Mouse (Mus musculus): Measurements from ENCODE around the gene Hoxa6. TPM values are rescaled to one million over a fixed set of nuclear protein-coding genes. Genes with fewer than 3 reads are reported as not detected.
A peak's percentile ranks its signal among the peaks of the same experiment; 100 is the strongest.

The Hoxa6 gene
- polyA plus RNA-seq, 1 experiment from 2014 or later: not detected

DNA sequence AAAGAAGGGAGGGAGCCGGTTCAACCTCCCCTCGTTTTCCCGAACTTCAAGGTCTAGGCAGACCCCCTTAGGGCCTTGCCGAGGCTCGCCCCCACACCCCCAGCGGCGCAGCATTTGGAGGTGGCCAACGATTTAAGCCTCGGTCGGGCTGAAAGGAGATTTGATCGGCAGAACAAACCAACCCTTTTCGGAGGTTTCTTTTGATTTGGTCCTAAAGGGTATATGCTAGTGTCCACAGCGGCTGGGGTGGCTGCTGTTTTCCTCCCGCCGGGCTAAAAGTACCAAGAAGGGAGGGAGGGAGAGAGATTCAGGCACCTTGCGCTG is 40.9 kb upstream of the Hoxa6 start:
- under 1% methylated on average over 16 of the region's 16 CpGs for WGBS
- Histone ChIP-seq H3K4me2 (ENCODE audit: low read depth, low read length, severe bottlenecking) (no peak overlapping the region), H3K4me3 (ENCODE audit: low read depth, low read length) (no peak overlapping the region), H3K9ac (ENCODE audit: low read length) (no peak overlapping the region), H3K4me1 (replicated peaks; ENCODE audit: control insufficient read depth, insufficient read depth, low read length) (peaks cover 6% of the 10 kb centered on the region; the same call in 1 of the 2 replicates), H3K9me3 (ENCODE audit: control insufficient read depth, low read length) (no peaks in the 10 kb centered on the region), H3K27me3 (ENCODE audit: control insufficient read depth, insufficient read depth, low read length) (peaks cover 98% of the 10 kb centered on the region), H3K36me3 (ENCODE audit: control insufficient read depth, insufficient read depth, low read length) (no peaks in the 10 kb centered on the region), H3K27ac (ENCODE audit: low read depth, low read length) (no peak overlapping the region)
- ATAC-seq (replicated peaks; ENCODE audit: low FRiP score) (no peak), DNase-seq (ENCODE audit: low spot score) (no peak)

- H3K4me1 ChIP-seq (replicated peaks; ENCODE audit: control insufficient read depth, insufficient read depth, low read length): peaks cover 6% of the 10 kb centered on the region; the same call in 1 of the 2 replicates
- DNase-seq (ENCODE audit: low spot score) (peak; percentile 56), ATAC-seq (replicated peaks; ENCODE audit: low FRiP score) (no peak)
- H3K27me3 ChIP-seq (ENCODE audit: control insufficient read depth, insufficient read depth, low read length): peaks cover 98% of the 10 kb centered on the region
- 1% methylated on average over 27 of the region's 27 CpGs for WGBS
- H3K4me3 ChIP-seq (ENCODE audit: low read depth, low read length): no peak overlapping the region
- no peaks in the 10 kb centered on the region for H3K36me3 ChIP-seq (ENCODE audit: control insufficient read depth, insufficient read depth, low read length)
- H3K9ac ChIP-seq (ENCODE audit: low read length): no peak overlapping the region
- H3K9me3 ChIP-seq (ENCODE audit: control insufficient read depth, low read length): no peaks in the 10 kb centered on the region
- no peak overlapping the region for H3K4me2 ChIP-seq (ENCODE audit: low read depth, low read length, severe bottlenecking)
- no peak overlapping the region for H3K27ac ChIP-seq (ENCODE audit: low read depth, low read length)
Measured at GRCm38 (mm10) chr6:52248638-52249414, 40.3 kb upstream of the Hoxa6 start.

GRCm38 (mm10) chr6:52247766-52248637 is 39.5 kb upstream of the Hoxa6 start:
- no peaks in the 10 kb centered on the region for H3K9me3 ChIP-seq (ENCODE audit: control insufficient read depth, low read length)
- H3K9ac ChIP-seq (ENCODE audit: low read length): no peak overlapping the region
- ATAC-seq (replicated peaks; ENCODE audit: low FRiP score) (no peak), DNase-seq (ENCODE audit: low spot score) (no peak)
- 0 out of 2 replicates have a peak, but pooled peaks cover 3% of the 10 kb centered on the region for H3K4me1 ChIP-seq (replicated peaks; ENCODE audit: control insufficient read depth, insufficient read depth, low read length)
- H3K4me3 ChIP-seq (ENCODE audit: low read depth, low read length): no peak overlapping the region
- peaks cover 98% of the 10 kb centered on the region for H3K27me3 ChIP-seq (ENCODE audit: control insufficient read depth, insufficient read depth, low read length)
- no peaks in the 10 kb centered on the region for H3K36me3 ChIP-seq (ENCODE audit: control insufficient read depth, insufficient read depth, low read length)
- H3K4me2 ChIP-seq (ENCODE audit: low read depth, low read length, severe bottlenecking): no peak overlapping the region
- 2% methylated on average over 23 of the region's 23 CpGs for WGBS
- H3K27ac ChIP-seq (ENCODE audit: low read depth, low read length): no peak overlapping the region

DNA sequence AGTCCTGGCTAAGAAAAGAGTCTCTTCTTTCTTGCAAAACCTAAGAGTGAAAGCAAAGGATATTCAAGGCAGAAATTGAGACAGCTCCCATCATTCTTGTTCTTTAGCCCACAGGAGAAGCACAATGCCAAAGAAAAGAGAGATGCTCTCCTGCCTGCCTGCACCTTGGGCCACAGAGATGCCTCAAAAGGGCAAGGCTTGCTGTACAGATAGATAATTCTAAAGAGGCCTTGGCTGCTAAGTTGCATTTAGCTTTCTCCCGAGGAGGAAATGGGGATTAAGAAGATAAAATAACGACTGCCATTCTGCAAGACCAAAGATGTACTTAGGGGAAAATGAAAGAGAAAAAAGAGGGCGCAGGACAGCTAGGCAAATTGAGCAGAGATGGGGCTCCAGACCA is 38.4 kb upstream of the Hoxa6 start:
- no peaks in the 10 kb centered on the region for H3K36me3 ChIP-seq (ENCODE audit: control insufficient read depth, insufficient read depth, low read length)
- H3K4me2 ChIP-seq (ENCODE audit: low read depth, low read length, severe bottlenecking): no peak overlapping the region
- ATAC-seq (replicated peaks; ENCODE audit: low FRiP score) (no peak), DNase-seq (ENCODE audit: low spot score) (peak; percentile 47)
- WGBS: 3% methylated on average over 3 of the region's 3 CpGs
- H3K27ac ChIP-seq (ENCODE audit: low read depth, low read length): no peak overlapping the region
- H3K9ac ChIP-seq (ENCODE audit: low read length): no peak overlapping the region
- 0 out of 2 replicates have a peak, but pooled peaks cover 3% of the 10 kb centered on the region for H3K4me1 ChIP-seq (replicated peaks; ENCODE audit: control insufficient read depth, insufficient read depth, low read length)
- peaks cover 98% of the 10 kb centered on the region for H3K27me3 ChIP-seq (ENCODE audit: control insufficient read depth, insufficient read depth, low read length)
- no peaks in the 10 kb centered on the region for H3K9me3 ChIP-seq (ENCODE audit: control insufficient read depth, low read length)
- H3K4me3 ChIP-seq (ENCODE audit: low read depth, low read length): no peak overlapping the region

DNA sequence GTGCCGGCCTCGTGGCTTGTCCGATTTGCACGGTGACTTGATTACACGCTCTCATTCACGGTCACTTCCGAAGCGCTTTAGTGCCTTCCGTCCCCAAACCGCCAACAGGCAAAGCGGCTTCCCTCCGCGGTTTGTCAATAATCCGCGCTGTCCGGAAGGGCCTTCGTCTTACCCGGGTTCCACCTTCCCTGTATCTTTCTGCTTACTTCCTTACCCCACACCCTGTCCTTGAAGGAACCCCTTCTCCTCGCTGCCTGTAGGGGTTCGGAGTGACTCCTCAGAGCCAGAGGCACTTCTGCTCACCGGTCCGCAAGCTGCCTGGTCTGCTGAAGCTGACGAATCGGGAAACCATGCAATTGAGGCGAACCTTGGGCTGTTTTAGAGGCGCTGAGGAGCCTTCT is 37.9 kb upstream of the Hoxa6 start:
- under 1% methylated on average over 26 of the region's 26 CpGs for WGBS
- H3K27ac ChIP-seq (ENCODE audit: low read depth, low read length): no peak overlapping the region
- no peak overlapping the region for H3K4me3 ChIP-seq (ENCODE audit: low read depth, low read length)
- H3K9me3 ChIP-seq (ENCODE audit: control insufficient read depth, low read length): no peaks in the 10 kb centered on the region
- H3K9ac ChIP-seq (ENCODE audit: low read length): no peak overlapping the region
- 0 out of 2 replicates have a peak, but pooled peaks cover 3% of the 10 kb centered on the region for H3K4me1 ChIP-seq (replicated peaks; ENCODE audit: control insufficient read depth, insufficient read depth, low read length)
- H3K36me3 ChIP-seq (ENCODE audit: control insufficient read depth, insufficient read depth, low read length): no peaks in the 10 kb centered on the region
- no peak overlapping the region for H3K4me2 ChIP-seq (ENCODE audit: low read depth, low read length, severe bottlenecking)
- ATAC-seq (replicated peaks; ENCODE audit: low FRiP score) (no peak), DNase-seq (ENCODE audit: low spot score) (peak; percentile 58)
- peaks cover 98% of the 10 kb centered on the region for H3K27me3 ChIP-seq (ENCODE audit: control insufficient read depth, insufficient read depth, low read length)

- DNase-seq (ENCODE audit: low spot score): peak; percentile 52
- H3K4me2 ChIP-seq (ENCODE audit: low read depth, low read length, severe bottlenecking): no peak within 1 kb of the TSS
- no peak within 1 kb of the TSS for H3K27ac ChIP-seq (ENCODE audit: low read depth, low read length)
- H3K36me3 ChIP-seq (ENCODE audit: control insufficient read depth, insufficient read depth, low read length): no peaks in the 10 kb centered on the region
- no peak within 1 kb of the TSS for H3K9ac ChIP-seq (ENCODE audit: low read length)
- H3K27me3 ChIP-seq (ENCODE audit: control insufficient read depth, insufficient read depth, low read length): peaks cover 98% of the 10 kb centered on the region
- no peaks in the 10 kb centered on the region for H3K9me3 ChIP-seq (ENCODE audit: control insufficient read depth, low read length)
- under 1% methylated on average over 20 of the region's 20 CpGs for WGBS
- H3K4me3 ChIP-seq (ENCODE audit: low read depth, low read length): no peak within 1 kb of the TSS
- 0 out of 2 replicates have a peak, but pooled peaks cover 3% of the 10 kb centered on the region for H3K4me1 ChIP-seq (replicated peaks; ENCODE audit: control insufficient read depth, insufficient read depth, low read length)
- ATAC-seq (replicated peaks; ENCODE audit: low FRiP score): no peak
Measured at GRCm38 (mm10) chr6:52245757-52246142, 37.2 kb upstream of the Hoxa6 start, which contains the start of gene Hoxa11. Gene Hoxa11, minus strand, starts transcription at chr6:52245810.

DNA sequence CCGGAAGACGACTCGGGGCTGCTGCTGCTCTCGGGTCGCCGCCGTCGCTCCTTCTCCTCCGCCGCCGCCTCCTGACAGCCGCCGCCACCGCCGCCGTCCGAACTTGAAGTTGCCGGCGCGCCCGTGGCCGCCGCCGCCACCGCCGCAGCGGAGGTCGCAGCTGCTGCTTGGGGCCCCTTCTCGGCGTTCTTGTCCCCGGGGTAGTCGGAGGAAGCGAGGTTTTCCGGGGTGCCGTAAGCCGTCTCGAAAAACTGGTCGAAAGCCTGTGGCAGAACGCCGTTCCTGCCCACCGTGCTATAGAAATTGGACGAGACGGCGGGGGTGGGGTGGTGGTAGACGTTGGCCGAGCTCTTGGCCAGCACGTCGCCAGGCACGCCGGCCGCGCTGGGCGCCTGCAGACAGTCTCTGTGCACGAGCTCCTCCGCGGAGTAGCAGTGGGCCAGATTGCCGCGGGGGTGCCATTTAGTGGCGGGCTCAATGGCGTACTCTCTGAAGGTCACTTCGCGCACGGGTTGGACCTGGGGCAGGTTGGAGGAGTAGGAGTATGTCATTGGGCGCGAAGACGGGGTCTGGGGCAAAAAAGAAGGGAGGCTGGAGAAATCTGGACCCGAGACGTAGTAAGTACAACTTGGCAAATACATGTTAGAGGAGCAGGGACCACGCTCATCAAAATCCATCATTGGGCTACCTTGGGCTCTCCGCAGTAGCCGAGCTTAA is 36.7 kb upstream of the Hoxa6 start:
- ATAC-seq (replicated peaks; ENCODE audit: low FRiP score) (no peak), DNase-seq (ENCODE audit: low spot score) (peak; percentile 71)
- Histone ChIP-seq H3K4me2 (ENCODE audit: low read depth, low read length, severe bottlenecking) (no peak overlapping the region), H3K36me3 (ENCODE audit: control insufficient read depth, insufficient read depth, low read length) (no peaks in the 10 kb centered on the region), H3K27me3 (ENCODE audit: control insufficient read depth, insufficient read depth, low read length) (peaks cover 99% of the 10 kb centered on the region), H3K9ac (ENCODE audit: low read length) (no peak overlapping the region), H3K4me1 (replicated peaks; ENCODE audit: control insufficient read depth, insufficient read depth, low read length) (0 out of 2 replicates have a peak, but pooled peaks cover 3% of the 10 kb centered on the region), H3K4me3 (ENCODE audit: low read depth, low read length) (no peak overlapping the region), H3K27ac (ENCODE audit: low read depth, low read length) (no peak overlapping the region), H3K9me3 (ENCODE audit: control insufficient read depth, low read length) (no peaks in the 10 kb centered on the region)
- WGBS: under 1% methylated on average over 71 of the region's 71 CpGs

DNA sequence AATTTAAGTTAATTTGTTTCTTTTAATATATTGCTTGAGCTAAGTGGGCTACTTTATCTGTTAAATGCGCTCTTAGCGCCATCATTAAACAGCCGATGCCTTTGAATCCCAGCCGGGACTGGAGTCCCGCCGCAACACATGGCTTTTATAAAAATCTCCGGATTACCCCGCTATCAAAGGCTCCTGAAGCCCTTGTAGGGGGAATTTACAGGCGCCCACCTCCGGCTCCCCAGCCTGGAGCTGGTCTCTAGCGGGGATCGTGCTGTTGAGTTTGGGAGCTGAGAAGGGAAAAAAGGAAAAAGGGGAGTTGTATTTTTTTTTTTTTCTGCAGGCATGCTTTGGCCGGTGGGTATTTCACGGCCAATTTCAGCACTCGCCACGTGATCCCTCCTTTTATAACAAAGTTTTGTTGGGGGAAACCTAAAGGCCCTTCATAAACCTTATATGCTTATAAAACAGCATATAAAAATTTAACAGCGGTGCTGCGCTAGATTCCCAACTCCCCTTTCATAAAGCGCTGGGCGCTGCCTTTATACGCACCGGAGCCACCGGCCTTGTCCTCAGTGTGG is 36.0 kb upstream of the Hoxa6 start:
- no peak overlapping the region for H3K4me2 ChIP-seq (ENCODE audit: low read depth, low read length, severe bottlenecking)
- no peak overlapping the region for H3K27ac ChIP-seq (ENCODE audit: low read depth, low read length)
- DNase-seq (ENCODE audit: low spot score): peak; percentile 49
- H3K9me3 ChIP-seq (ENCODE audit: control insufficient read depth, low read length): no peaks in the 10 kb centered on the region
- peaks cover 99% of the 10 kb centered on the region for H3K27me3 ChIP-seq (ENCODE audit: control insufficient read depth, insufficient read depth, low read length)
- H3K36me3 ChIP-seq (ENCODE audit: control insufficient read depth, insufficient read depth, low read length): no peaks in the 10 kb centered on the region
- H3K4me1 ChIP-seq (replicated peaks; ENCODE audit: control insufficient read depth, insufficient read depth, low read length): 0 out of 2 replicates have a peak, but pooled peaks cover 3% of the 10 kb centered on the region
- no peak overlapping the region for H3K4me3 ChIP-seq (ENCODE audit: low read depth, low read length)
- under 1% methylated on average over 23 of the region's 23 CpGs for WGBS
- no peak overlapping the region for H3K9ac ChIP-seq (ENCODE audit: low read length)
- no peak for ATAC-seq (replicated peaks; ENCODE audit: low FRiP score)
